Mouse (Mus musculus) stomach, embryonic 14.5 days (tissue): ENCODE results near the gene Nlrp3. TPM values are rescaled to one million over a fixed set of nuclear protein-coding genes. Genes with fewer than 3 reads are reported as not detected.

Experiments
- ATAC-seq: fragments of 200-750 bp; cut with Nextera tagmentation; 2 replicates; pipeline ENCODE4 v1.8.0; 2017; ENCODE audit warnings: low read depth, moderate TSS enrichment; ENCODE audit not compliant: insufficient number of reproducible peaks, insufficient read depth, low FRiP score
- H3K27ac ChIP-seq: fragments of 300-500 bp; sonication (generic); 2 replicates; pipeline ENCODE4 v1.5.1; 2014; ENCODE audit warnings: mild to moderate bottlenecking, low read length, moderate library complexity, mixed read lengths
- H3K27me3 ChIP-seq: fragments of 300-500 bp; sonication (generic); 2 replicates; pipeline ENCODE4 v1.6.1; 2014; ENCODE audit warnings: low read length, control low read depth, mixed read lengths; ENCODE audit not compliant: control insufficient read depth, insufficient read depth
- H3K36me3 ChIP-seq: fragments of 300-500 bp; sonication (generic); 2 replicates; pipeline ENCODE4 v1.6.1; 2014; ENCODE audit warnings: mild to moderate bottlenecking, control low read depth, low read length, moderate library complexity, mixed read lengths; ENCODE audit not compliant: control insufficient read depth, insufficient read depth
- H3K4me1 ChIP-seq: fragments of 300-500 bp; sonication (generic); 2 replicates; pipeline ENCODE4 v1.6.1; 2014; ENCODE audit warnings: low read length, control low read depth, mixed read lengths; ENCODE audit not compliant: control insufficient read depth, insufficient read depth
- H3K4me2 ChIP-seq: fragments of 300-500 bp; sonication (generic); replicated peaks from 2 replicates; pipeline ENCODE4 v1.6.1; 2014; ENCODE audit warnings: low read depth, low read length, control low read depth
- H3K4me3 ChIP-seq: fragments of 300-500 bp; sonication (generic); 2 replicates; pipeline ENCODE4 v1.5.1; 2014; ENCODE audit warnings: low read depth, low read length, control low read depth
- H3K9ac ChIP-seq: fragments of 300-500 bp; sonication (generic); replicated peaks from 2 replicates; pipeline ENCODE4 v1.6.1; 2014; ENCODE audit warnings: low read depth, mild to moderate bottlenecking, control low read depth, low read length, moderate library complexity, mixed read lengths
- H3K9me3 ChIP-seq: fragments of 300-500 bp; sonication (generic); 2 replicates; pipeline ENCODE4 v1.6.1; 2016; ENCODE audit warnings: low read depth, low read length, control low read depth; ENCODE audit not compliant: control insufficient read depth
- WGBS: fragments of 180-500 bp; shearing (Covaris S2); extraction: QIAGEN DNeasy Blood & Tissue Kit; methylation state at CpG from one replicate; pipeline ENCODE4 v1.1.7; 2014; 5-methylcytosine and 5-hydroxymethylcytosine counted together
- polyA plus RNA-seq: library from polyadenylated mRNA; unstranded; fragments of >200 nt; fragmentation: Nextera tagmentation; extraction: Ambion mirVana; gene quantifications from 2 replicates; pipeline ENCODE4 v1.2.1, GENCODE M21; 2014

Nlrp3 gene
- polyA plus RNA-seq, 1 experiment from 2014 or later, result 0.14 TPM

DNA sequence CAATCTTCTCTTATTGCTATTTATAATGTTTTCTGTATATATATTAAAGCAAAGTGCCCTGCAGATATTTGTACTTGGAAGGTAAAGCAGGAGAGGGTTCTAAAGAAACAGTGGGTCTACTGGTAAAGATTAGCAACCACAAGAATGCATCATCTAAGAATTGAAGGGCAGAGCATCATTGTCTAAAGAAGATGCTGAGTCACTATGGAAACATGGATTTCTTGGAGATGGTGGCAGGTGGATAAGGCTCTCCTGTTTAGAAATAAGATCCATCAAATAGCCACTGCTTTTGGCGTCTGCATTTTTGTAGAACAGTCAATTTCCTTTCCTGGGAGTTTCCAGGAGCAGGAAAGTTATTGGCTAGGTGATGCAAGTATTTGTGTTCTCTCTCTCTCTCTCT lies 60.9 kb downstream of the Nlrp3 start:
- WGBS, result 52% methylated on average over 1 of the region's 1 CpGs

DNA sequence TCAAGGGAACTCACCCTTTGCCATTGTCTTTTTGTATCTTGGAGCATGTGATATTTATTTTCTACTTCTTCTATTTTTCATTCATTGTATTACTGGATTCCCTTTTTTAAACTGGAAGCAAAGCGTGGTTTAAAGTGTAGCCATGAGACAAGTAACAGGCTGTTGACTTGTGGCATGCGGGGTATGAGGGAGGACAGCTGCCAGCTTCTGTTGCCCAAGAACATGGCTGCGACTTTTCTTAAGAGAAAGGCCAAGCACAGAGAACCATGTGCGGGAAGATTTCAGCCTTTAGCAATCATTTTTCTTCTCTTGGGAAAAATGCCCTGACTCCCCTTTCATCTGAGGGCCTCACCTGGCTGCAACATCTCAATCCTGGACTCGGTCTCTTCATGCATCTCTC lies 70.3 kb downstream of the Nlrp3 start:
- no peaks in the 10 kb centered on the region for H3K4me1 ChIP-seq

More for the DNA sequence above, 60.9 kb downstream of the Nlrp3 start:
- no peak overlapping the region for H3K4me2 ChIP-seq
- H3K27ac ChIP-seq, result no peak overlapping the region
- H3K27me3 ChIP-seq, result no peaks in the 10 kb centered on the region
- H3K9ac ChIP-seq, result no peak overlapping the region
- no peaks in the 10 kb centered on the region for H3K9me3 ChIP-seq
- no peaks in the 10 kb centered on the region for H3K36me3 ChIP-seq
- H3K4me3 ChIP-seq, result no peak overlapping the region
- ATAC-seq, result no peak
- H3K4me1 ChIP-seq, result no peaks in the 10 kb centered on the region

GRCm38 (mm10) chr11:59614120-59614519 lies 72.8 kb downstream of the Nlrp3 start:
- no peak overlapping the region for H3K4me2 ChIP-seq
- no peaks in the 10 kb centered on the region for H3K4me1 ChIP-seq
- H3K9ac ChIP-seq, result no peak overlapping the region
- no peak overlapping the region for H3K27ac ChIP-seq
- H3K4me3 ChIP-seq, result no peak overlapping the region
- ATAC-seq, result no peak
- H3K9me3 ChIP-seq, result no peaks in the 10 kb centered on the region
- H3K36me3 ChIP-seq, result no peaks in the 10 kb centered on the region
- WGBS, result 27% methylated on average over 4 of the region's 4 CpGs
- no peaks in the 10 kb centered on the region for H3K27me3 ChIP-seq

More for the DNA sequence above, 70.3 kb downstream of the Nlrp3 start:
- H3K9me3 ChIP-seq, result no peaks in the 10 kb centered on the region
- no peak overlapping the region for H3K9ac ChIP-seq
- WGBS, result 71% methylated on average over 5 of the region's 5 CpGs
- no peak overlapping the region for H3K27ac ChIP-seq
- H3K36me3 ChIP-seq, result no peaks in the 10 kb centered on the region
- H3K4me2 ChIP-seq, result no peak overlapping the region
- ATAC-seq, result no peak
- H3K27me3 ChIP-seq, result no peaks in the 10 kb centered on the region
- H3K4me3 ChIP-seq, result no peak overlapping the region

Other genes with a start within 250 kb of the Nlrp3 start
- 2.3 and 3.1 TPM in 2 replicates for gene Wnt9a, start 234.6 kb upstream of the Nlrp3 start, polyA plus RNA-seq
- not detected in 2 replicates for gene Prss38, start 165.9 kb upstream of the Nlrp3 start, polyA plus RNA-seq
- gene Jmjd4, start 91.5 kb upstream of the Nlrp3 start, polyA plus RNA-seq, result 11.2 and 12.6 TPM in 2 replicates
- 113 and 116 TPM in 2 replicates for gene Snap47, start 90.4 kb upstream of the Nlrp3 start, polyA plus RNA-seq
- gene Zfp867, start 69.1 kb upstream of the Nlrp3 start, polyA plus RNA-seq, result 9.0 and 9.1 TPM in 2 replicates
- gene Zkscan17, start 14.8 kb upstream of the Nlrp3 start, polyA plus RNA-seq, result 19.4 and 20.9 TPM in 2 replicates
- gene Olfr222, start 34.7 kb downstream of the Nlrp3 start, polyA plus RNA-seq, result not detected in 2 replicates
- gene Olfr223, start 51.7 kb downstream of the Nlrp3 start, polyA plus RNA-seq, result not detected in 2 replicates
- 68.8 and 69.1 TPM in 2 replicates for gene Mprip, start 119.7 kb downstream of the Nlrp3 start, polyA plus RNA-seq
- 1.7 and 2.5 TPM in 2 replicates for gene Pld6, start 246.1 kb downstream of the Nlrp3 start, polyA plus RNA-seq